Mouse (Mus musculus) liver (tissue): ENCODE data around the gene Olfr136.

Source experiments
- DNase-seq: peaks from one replicate; pipeline ENCODE4 v3.0.0-alpha.2; 2020; ENCODE audit warnings: mixed read lengths

The Olfr136 gene

DNA sequence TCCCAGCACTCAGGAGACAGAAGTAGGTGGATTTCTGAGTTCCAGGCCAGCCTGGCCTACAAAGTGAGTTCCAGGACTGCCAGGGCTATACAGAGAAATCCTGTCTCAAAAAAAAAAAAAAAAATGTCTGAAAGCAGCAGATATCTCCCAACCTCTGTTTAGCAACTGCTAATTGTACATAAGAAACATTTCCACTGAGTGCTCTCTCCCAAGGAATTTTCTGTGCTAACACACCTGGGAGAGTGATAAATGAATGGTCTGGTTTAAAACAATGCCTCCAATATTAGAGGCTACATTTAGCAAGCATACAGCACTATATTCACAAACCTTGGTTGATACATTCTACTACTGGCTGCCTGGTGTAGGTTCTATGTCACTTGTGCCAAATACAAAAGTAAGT lies at the start of gene Olfr136:
Gene Olfr136, plus strand, starts transcription at position 301 of the 400 bp plus-strand sequence.
- no peak for DNase-seq

DNA sequence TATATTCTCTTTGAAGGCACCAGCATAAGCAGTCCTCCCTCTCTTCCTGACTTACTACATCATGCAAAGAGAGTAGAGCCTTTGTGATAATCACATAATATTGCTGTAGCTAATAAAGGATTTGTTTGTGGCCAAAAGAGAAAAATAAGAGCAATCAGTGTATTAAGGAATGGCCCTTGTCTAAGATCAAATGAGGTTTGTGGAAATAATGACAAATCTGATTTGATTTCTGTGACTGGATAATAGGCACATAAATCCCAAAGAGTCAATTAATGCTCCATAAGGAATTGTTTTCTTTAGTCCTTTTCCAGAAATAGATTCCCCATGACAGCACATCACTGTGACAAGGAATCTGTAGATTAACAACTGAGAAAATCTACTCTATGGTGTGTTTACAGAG lies 22.2 kb upstream of the Olfr136 start, which contains the start of gene Olfr137:
Gene Olfr137, minus strand, starts transcription at position 101 of the 400 bp plus-strand sequence.
- DNase-seq = no peak
